Mouse (Mus musculus) monocyte, adult 2 months (primary cell): ENCODE data around the gene Begain.

ENCODE experiments used
- DNase-seq, 2 experiments: peaks; one replicate each; pipeline ENCODE4 v3.0.0; 2022; ENCODE audit warnings: low spot score in 2 of 2, low read depth in 1 of 2

Gene Begain

GRCm38 (mm10) chr12:109053020-109053806 lies 14.8 kb downstream of the Begain start:
- DNase-seq = no peak

- no peak for DNase-seq
These were observed 18.1 kb downstream of the Begain start for GRCm38 (mm10) chr12:109049949-109050348.

GRCm38 (mm10) chr12:109045581-109045980 lies 22.4 kb downstream of the Begain start:
- no peak for DNase-seq

- DNase-seq = no peak
These were observed 23.5 kb downstream of the Begain start for GRCm38 (mm10) chr12:109044497-109044896.

GRCm38 (mm10) chr12:109039311-109039710 lies 28.7 kb downstream of the Begain start:
- DNase-seq = no peak

GRCm38 (mm10) chr12:109038179-109038819 lies 29.7 kb downstream of the Begain start:
- DNase-seq = no peak

- DNase-seq = no peak
These were observed 31.0 kb downstream of the Begain start for GRCm38 (mm10) chr12:109037026-109037425.

GRCm38 (mm10) chr12:109023780-109024179 lies 44.2 kb downstream of the Begain start:
- no peak for DNase-seq

GRCm38 (mm10) chr12:109022966-109023365 lies 45.1 kb downstream of the Begain start:
- no peak for DNase-seq

GRCm38 (mm10) chr12:109022181-109022691 lies 45.8 kb downstream of the Begain start:
- no peak for DNase-seq

GRCm38 (mm10) chr12:109010070-109010649 lies 57.9 kb downstream of the Begain start:
- DNase-seq = no peak

- no peak for DNase-seq
These were observed 65.0 kb downstream of the Begain start for GRCm38 (mm10) chr12:109002978-109003377.

- DNase-seq = no peak
These were observed 70.8 kb downstream of the Begain start for GRCm38 (mm10) chr12:108997249-108997648.

GRCm38 (mm10) chr12:108995976-108996636 lies 71.9 kb downstream of the Begain start:
- no peak for DNase-seq

- peak; percentile 55 to 66 for DNase-seq
These were observed 73.5 kb downstream of the Begain start for GRCm38 (mm10) chr12:108994436-108995031.

- no peak for DNase-seq
These were observed 75.0 kb downstream of the Begain start for GRCm38 (mm10) chr12:108993046-108993445.

- peak; percentile 26 to 54 for DNase-seq
These were observed 77.6 kb downstream of the Begain start for GRCm38 (mm10) chr12:108990425-108990824.

GRCm38 (mm10) chr12:108987448-108987847 lies 80.6 kb downstream of the Begain start:
- DNase-seq = no peak

GRCm38 (mm10) chr12:108985025-108985424 lies 83.0 kb downstream of the Begain start:
- DNase-seq = no peak

GRCm38 (mm10) chr12:108984471-108984870 lies 83.5 kb downstream of the Begain start:
- no peak for DNase-seq

- no peak for DNase-seq
These were observed 84.5 kb downstream of the Begain start for GRCm38 (mm10) chr12:108983496-108983895.
